Mouse (Mus musculus): ENCODE results near the gene Erbb2. TPM values are rescaled to one million over a fixed set of nuclear protein-coding genes. Genes with fewer than 3 reads are reported as not detected.

Erbb2 gene
- polyA plus RNA-seq, 1 experiment from 2014 or later: 5.9 TPM

DNA sequence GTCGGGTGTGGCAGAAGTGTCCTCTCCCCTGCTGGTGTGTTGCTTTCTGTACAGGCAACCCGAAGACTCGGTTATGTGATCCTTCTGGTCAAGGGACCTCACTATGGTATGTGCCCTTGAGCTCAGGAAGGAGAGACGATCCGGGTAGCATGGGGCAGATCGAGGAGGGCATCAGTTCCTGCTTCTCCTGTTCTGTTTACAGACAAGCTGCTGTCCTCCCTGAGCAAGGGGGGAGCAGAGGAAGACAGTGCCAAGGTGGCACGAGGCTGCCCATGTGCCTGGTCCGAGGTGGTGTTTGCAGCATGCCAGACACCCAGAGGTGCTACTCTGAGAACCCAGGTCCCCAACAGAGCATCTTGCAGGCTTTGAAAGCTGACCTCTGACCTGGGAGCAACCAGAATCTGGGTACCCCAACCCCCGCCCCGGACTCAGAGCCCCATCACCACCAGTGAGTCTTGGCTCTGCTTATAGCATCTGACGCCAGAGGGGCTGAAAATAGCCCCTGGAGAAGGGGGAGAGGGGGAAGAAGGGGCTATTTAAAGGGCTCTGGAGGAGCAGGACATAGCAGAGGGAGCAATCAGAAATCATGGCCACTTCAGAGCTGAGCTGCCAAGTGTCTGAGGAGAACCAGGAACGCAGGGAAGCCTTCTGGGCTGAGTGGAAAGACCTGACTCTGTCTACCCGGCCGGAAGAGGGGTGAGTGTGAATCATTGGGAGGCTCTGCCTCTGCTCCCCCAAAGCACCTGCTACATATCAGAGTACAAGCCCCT, 28.8 kb upstream of the Erbb2 start, which contains the start of gene Tcap:
TSS of gene Tcap (plus strand) at position 551 of the 770 bp plus-strand sequence.
- H3K9ac ChIP-seq (replicated peaks; ENCODE audit: low read depth, low read length): no peak within 1 kb of the TSS
- no peak within 1 kb of the TSS for H3K4me3 ChIP-seq (ENCODE audit: low read depth, low read length)
- no peaks in the 10 kb centered on the region for H3K9me3 ChIP-seq (ENCODE audit: control insufficient read depth, low read length)
- no peaks in the 10 kb centered on the region for H3K4me1 ChIP-seq (ENCODE audit: control insufficient read depth, insufficient read depth, low read length)
- peaks cover 12% of the 10 kb centered on the region; the same call in 1 of the 2 replicates for H3K27me3 ChIP-seq (ENCODE audit: control insufficient read depth, insufficient read depth, low read length)
- WGBS: 69% methylated on average over 14 of the region's 14 CpGs
- no peak within 1 kb of the TSS for H3K4me2 ChIP-seq (ENCODE audit: low read depth, low read length)
- H3K36me3 ChIP-seq (ENCODE audit: control insufficient read depth, insufficient read depth, low read length): peaks cover 19% of the 10 kb centered on the region
- H3K27ac ChIP-seq (ENCODE audit: low read depth, low read length): no peak within 1 kb of the TSS
- no peak for ATAC-seq (ENCODE audit: low read depth)

- Histone ChIP-seq H3K27ac (ENCODE audit: low read depth, low read length) (no peak overlapping the region), H3K4me2 (ENCODE audit: low read depth, low read length) (no peak overlapping the region), H3K4me1 (ENCODE audit: control insufficient read depth, insufficient read depth, low read length) (no peaks in the 10 kb centered on the region), H3K9ac (replicated peaks; ENCODE audit: low read depth, low read length) (no peak overlapping the region), H3K27me3 (ENCODE audit: control insufficient read depth, insufficient read depth, low read length) (peaks cover 12% of the 10 kb centered on the region; the same call in 1 of the 2 replicates), H3K9me3 (ENCODE audit: control insufficient read depth, low read length) (no peaks in the 10 kb centered on the region), H3K4me3 (ENCODE audit: low read depth, low read length) (no peak overlapping the region), H3K36me3 (ENCODE audit: control insufficient read depth, insufficient read depth, low read length) (peaks cover 11% of the 10 kb centered on the region; the same call in 1 of the 2 replicates)
- no peak for ATAC-seq (ENCODE audit: low read depth)
- 67% methylated on average over 17 of the region's 20 CpGs for WGBS
These were observed 28.1 kb upstream of the Erbb2 start for GRCm38 (mm10) chr11:98384216-98384615.

DNA sequence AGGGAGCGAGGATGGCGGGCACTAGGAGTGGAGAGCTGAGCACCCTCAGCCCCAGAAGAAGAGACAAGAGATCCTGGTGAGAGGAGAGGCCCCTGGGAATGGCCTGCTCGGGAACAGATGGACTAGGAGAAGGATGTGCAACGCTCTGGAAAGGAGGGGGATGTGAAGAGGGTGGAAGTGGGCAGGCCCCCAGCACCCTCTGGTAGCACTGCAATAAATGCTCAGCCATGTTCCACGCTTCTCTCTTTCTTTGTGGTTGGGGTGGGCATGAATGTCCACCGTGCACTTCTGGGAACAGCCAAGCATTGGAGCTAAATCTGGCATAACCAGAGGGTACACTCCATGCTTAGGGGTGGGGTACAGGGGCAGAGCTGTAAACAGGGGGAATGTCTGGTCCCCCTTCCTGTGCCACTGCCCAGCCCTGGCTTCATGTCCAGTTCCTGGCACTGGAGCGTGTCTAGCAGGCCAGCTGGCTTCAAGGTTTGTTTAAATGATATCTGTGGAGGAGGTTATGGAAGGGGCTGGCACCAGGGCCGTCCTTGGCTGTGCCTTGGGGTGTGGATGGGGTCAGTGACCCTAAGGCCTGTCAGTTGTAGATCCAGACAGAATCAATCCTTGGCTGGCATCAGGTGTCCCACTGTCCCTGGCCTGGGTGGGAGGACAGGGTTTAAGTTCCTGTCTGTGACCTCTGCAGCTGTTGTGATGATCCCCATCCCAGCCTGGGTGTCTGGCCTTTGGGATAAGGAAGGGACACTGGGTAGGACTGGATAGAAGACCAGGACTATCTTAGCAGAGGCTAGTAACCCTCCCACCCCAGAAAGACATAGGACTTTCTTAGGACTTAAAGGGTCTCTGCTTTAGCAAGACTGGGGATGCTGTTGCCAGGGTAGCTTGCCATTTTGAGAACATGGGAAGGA, 27.3 kb upstream of the Erbb2 start:
- 65% methylated on average over 8 of the region's 8 CpGs for WGBS
- Histone ChIP-seq H3K4me1 (ENCODE audit: control insufficient read depth, insufficient read depth, low read length) (no peaks in the 10 kb centered on the region), H3K4me3 (ENCODE audit: low read depth, low read length) (no peak overlapping the region), H3K27me3 (ENCODE audit: control insufficient read depth, insufficient read depth, low read length) (peaks cover 12% of the 10 kb centered on the region; the same call in 1 of the 2 replicates), H3K9me3 (ENCODE audit: control insufficient read depth, low read length) (no peaks in the 10 kb centered on the region), H3K4me2 (ENCODE audit: low read depth, low read length) (no peak overlapping the region), H3K9ac (replicated peaks; ENCODE audit: low read depth, low read length) (no peak overlapping the region), H3K27ac (ENCODE audit: low read depth, low read length) (no peak overlapping the region), H3K36me3 (ENCODE audit: control insufficient read depth, insufficient read depth, low read length) (peaks cover 7% of the 10 kb centered on the region; the same call in 1 of the 2 replicates)
- ATAC-seq (ENCODE audit: low read depth): no peak

DNA sequence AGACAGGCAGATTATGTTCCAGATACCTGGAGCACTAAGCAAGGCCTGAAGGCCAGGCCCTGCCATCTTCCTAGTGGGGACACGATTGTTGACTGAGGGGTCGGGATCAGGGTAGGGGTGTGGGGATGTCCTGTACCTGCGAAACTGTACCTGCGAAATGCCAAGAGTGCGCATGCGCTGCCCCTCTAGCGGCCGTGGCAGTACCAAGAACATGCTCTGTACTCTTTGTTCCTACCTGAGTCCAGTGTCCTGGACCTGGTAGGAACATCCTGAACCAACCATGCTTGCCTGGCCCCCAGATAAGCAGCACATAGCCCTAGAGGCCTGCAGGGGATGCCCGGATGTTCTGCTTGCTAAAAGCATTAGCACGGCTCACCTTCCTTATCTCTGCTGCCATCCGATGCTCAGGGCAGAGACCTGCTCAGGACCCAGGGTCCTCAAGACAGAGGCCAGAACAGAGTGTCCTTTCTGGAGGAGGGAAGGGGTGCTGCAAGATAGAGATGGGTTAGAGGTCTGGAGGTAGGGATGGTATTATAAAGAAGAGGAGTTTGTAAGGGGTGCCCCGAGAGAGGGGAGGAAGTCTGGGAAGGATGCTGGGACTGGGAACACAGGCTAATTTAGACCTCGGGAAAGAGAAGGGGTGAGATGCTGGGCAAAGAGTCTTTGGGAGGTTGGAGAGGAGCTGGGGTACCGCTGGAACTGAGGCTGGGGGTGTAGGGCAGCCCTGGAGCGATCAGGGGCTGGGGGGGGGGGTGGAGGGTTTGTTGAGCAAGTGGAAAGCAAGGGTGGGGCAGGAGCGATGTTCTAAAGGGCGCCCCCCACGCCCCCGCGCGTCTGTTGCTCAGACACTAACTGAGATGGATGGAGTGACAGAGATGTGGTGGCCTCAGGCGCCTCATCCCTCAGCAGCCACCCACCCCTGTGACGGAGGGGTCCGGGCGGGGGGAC, 26.4 kb upstream of the Erbb2 start, which contains the start of gene Pnmt:
TSS of gene Pnmt (plus strand) at position 813 of the 948 bp plus-strand sequence.
- H3K36me3 ChIP-seq (ENCODE audit: control insufficient read depth, insufficient read depth, low read length): no peaks in the 10 kb centered on the region
- H3K4me2 ChIP-seq (ENCODE audit: low read depth, low read length): no peak within 1 kb of the TSS
- no peak for ATAC-seq (ENCODE audit: low read depth)
- H3K4me1 ChIP-seq (ENCODE audit: control insufficient read depth, insufficient read depth, low read length): no peaks in the 10 kb centered on the region
- WGBS: 55% methylated on average over 25 of the region's 25 CpGs
- no peaks in the 10 kb centered on the region for H3K9me3 ChIP-seq (ENCODE audit: control insufficient read depth, low read length)
- peaks cover 12% of the 10 kb centered on the region; the same call in 1 of the 2 replicates for H3K27me3 ChIP-seq (ENCODE audit: control insufficient read depth, insufficient read depth, low read length)
- no peak within 1 kb of the TSS for H3K9ac ChIP-seq (replicated peaks; ENCODE audit: low read depth, low read length)
- no peak within 1 kb of the TSS for H3K4me3 ChIP-seq (ENCODE audit: low read depth, low read length)
- no peak within 1 kb of the TSS for H3K27ac ChIP-seq (ENCODE audit: low read depth, low read length)

DNA sequence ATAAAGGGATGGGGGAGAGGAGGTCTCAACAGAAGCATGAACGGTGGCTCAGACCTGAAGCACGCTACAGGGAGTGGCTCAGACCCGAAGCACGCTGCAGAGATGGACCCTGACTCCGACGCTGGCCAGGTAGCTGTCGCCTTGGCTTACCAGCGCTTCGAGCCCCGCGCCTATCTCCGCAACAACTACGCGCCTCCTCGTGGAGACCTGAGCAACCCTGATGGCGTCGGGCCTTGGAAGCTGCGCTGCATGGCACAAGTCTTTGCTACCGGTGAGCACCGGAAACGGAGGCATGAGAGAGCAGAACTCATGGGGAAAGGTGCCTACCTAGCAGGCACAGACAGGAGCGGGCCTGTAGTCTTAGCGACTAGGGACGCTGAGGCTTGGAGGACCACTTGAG, 25.7 kb upstream of the Erbb2 start:
- Histone ChIP-seq H3K36me3 (ENCODE audit: control insufficient read depth, insufficient read depth, low read length) (no peaks in the 10 kb centered on the region), H3K9me3 (ENCODE audit: control insufficient read depth, low read length) (no peaks in the 10 kb centered on the region), H3K9ac (replicated peaks; ENCODE audit: low read depth, low read length) (no peak overlapping the region), H3K4me3 (ENCODE audit: low read depth, low read length) (no peak overlapping the region), H3K4me2 (ENCODE audit: low read depth, low read length) (no peak overlapping the region), H3K4me1 (ENCODE audit: control insufficient read depth, insufficient read depth, low read length) (no peaks in the 10 kb centered on the region), H3K27ac (ENCODE audit: low read depth, low read length) (no peak overlapping the region), H3K27me3 (ENCODE audit: control insufficient read depth, insufficient read depth, low read length) (peaks cover 12% of the 10 kb centered on the region; the same call in 1 of the 2 replicates)
- no peak for ATAC-seq (ENCODE audit: low read depth)
- 21% methylated on average over 23 of the region's 24 CpGs for WGBS

DNA sequence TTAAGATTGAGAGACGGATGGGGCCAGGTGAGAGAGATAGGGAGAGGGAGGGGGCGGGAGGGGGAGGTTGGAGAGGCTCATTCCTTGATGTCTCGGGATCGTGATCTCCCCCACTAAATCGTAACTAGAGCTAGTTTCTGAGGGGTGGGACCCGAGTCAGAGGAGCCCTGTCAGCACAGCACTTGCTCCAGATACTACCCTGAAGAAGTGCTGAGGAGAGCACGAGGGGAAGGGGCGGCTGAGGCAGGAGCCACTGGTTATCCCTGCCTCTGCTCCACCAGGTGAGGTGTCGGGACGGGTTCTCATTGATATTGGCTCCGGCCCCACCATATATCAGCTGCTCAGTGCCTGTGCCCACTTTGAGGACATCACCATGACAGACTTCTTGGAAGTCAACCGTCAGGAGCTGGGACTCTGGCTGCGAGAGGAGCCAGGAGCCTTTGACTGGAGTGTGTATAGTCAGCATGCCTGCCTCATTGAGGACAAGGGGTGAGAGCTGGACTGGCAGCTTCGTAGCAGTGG, 25.2 kb upstream of the Erbb2 start:
- no peak overlapping the region for H3K27ac ChIP-seq (ENCODE audit: low read depth, low read length)
- no peaks in the 10 kb centered on the region for H3K36me3 ChIP-seq (ENCODE audit: control insufficient read depth, insufficient read depth, low read length)
- no peak overlapping the region for H3K9ac ChIP-seq (replicated peaks; ENCODE audit: low read depth, low read length)
- H3K9me3 ChIP-seq (ENCODE audit: control insufficient read depth, low read length): no peaks in the 10 kb centered on the region
- no peak overlapping the region for H3K4me3 ChIP-seq (ENCODE audit: low read depth, low read length)
- no peak overlapping the region for H3K4me2 ChIP-seq (ENCODE audit: low read depth, low read length)
- no peaks in the 10 kb centered on the region for H3K4me1 ChIP-seq (ENCODE audit: control insufficient read depth, insufficient read depth, low read length)
- H3K27me3 ChIP-seq (ENCODE audit: control insufficient read depth, insufficient read depth, low read length): peaks cover 12% of the 10 kb centered on the region; the same call in 1 of the 2 replicates
- ATAC-seq (ENCODE audit: low read depth): no peak
- WGBS: 57% methylated on average over 14 of the region's 14 CpGs

- Histone ChIP-seq H3K36me3 (ENCODE audit: control insufficient read depth, insufficient read depth, low read length) (no peaks in the 10 kb centered on the region), H3K4me3 (ENCODE audit: low read depth, low read length) (no peak overlapping the region), H3K9ac (replicated peaks; ENCODE audit: low read depth, low read length) (no peak overlapping the region), H3K27me3 (ENCODE audit: control insufficient read depth, insufficient read depth, low read length) (peaks cover 12% of the 10 kb centered on the region; the same call in 1 of the 2 replicates), H3K4me1 (ENCODE audit: control insufficient read depth, insufficient read depth, low read length) (no peaks in the 10 kb centered on the region), H3K27ac (ENCODE audit: low read depth, low read length) (no peak overlapping the region), H3K4me2 (ENCODE audit: low read depth, low read length) (no peak overlapping the region), H3K9me3 (ENCODE audit: control insufficient read depth, low read length) (no peaks in the 10 kb centered on the region)
- ATAC-seq (ENCODE audit: low read depth): no peak
- WGBS: 84% methylated on average over 10 of the region's 10 CpGs
These were observed 24.0 kb upstream of the Erbb2 start for GRCm38 (mm10) chr11:98388282-98388681.

GRCm38 (mm10) chr11:98389221-98389780, 23.0 kb upstream of the Erbb2 start:
- Histone ChIP-seq H3K27me3 (ENCODE audit: control insufficient read depth, insufficient read depth, low read length) (peaks cover 12% of the 10 kb centered on the region; the same call in 1 of the 2 replicates), H3K36me3 (ENCODE audit: control insufficient read depth, insufficient read depth, low read length) (no peaks in the 10 kb centered on the region), H3K4me1 (ENCODE audit: control insufficient read depth, insufficient read depth, low read length) (no peaks in the 10 kb centered on the region), H3K27ac (ENCODE audit: low read depth, low read length) (no peak overlapping the region), H3K4me3 (ENCODE audit: low read depth, low read length) (no peak overlapping the region), H3K9ac (replicated peaks; ENCODE audit: low read depth, low read length) (no peak overlapping the region), H3K4me2 (ENCODE audit: low read depth, low read length) (no peak overlapping the region), H3K9me3 (ENCODE audit: control insufficient read depth, low read length) (no peaks in the 10 kb centered on the region)
- no peak for ATAC-seq (ENCODE audit: low read depth)
- 30% methylated on average over 9 of the region's 9 CpGs for WGBS

All from neural tube, embryonic 14.5 days (tissue).